Mouse (Mus musculus): ENCODE results near the gene Lrrk1. TPM values are rescaled to one million over a fixed set of nuclear protein-coding genes. Genes with fewer than 3 reads are reported as not detected.

The Lrrk1 gene
- polyA plus RNA-seq, 1 experiment from 2014 or later, result 2.2 TPM

DNA sequence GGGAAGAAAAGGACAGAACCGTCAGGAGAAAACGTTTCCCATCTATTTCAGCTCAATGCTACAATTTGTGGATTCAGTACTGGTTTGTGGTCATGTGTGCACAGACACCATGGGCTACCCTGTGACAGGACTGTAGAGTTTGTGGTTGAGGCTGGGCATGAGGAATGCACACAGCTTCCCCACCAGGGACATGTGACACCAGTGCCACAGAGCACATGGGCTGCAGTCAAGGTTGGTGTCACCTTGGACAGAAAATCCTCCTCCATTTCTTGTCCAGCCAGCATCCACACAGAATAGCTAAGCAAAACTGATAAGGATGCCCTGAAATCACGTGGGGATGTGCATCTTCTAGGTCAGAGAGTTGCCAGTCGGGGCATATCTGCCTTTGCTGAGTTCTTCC is 16.7 kb upstream of the Lrrk1 start:
- H3K36me3 ChIP-seq, result no peaks in the 10 kb centered on the region
- H3K27ac ChIP-seq (replicated peaks), result no peak overlapping the region
- H3K4me1 ChIP-seq, result no peaks in the 10 kb centered on the region
- no peaks in the 10 kb centered on the region for H3K9me3 ChIP-seq
- no peaks in the 10 kb centered on the region for H3K27me3 ChIP-seq
- H3K4me2 ChIP-seq (replicated peaks), result no peak overlapping the region
- WGBS, result 71% methylated on average over 4 of the region's 4 CpGs
- H3K9ac ChIP-seq (replicated peaks), result no peak overlapping the region
- no peak for ATAC-seq (replicated peaks)
- no peak overlapping the region for H3K4me3 ChIP-seq

DNA sequence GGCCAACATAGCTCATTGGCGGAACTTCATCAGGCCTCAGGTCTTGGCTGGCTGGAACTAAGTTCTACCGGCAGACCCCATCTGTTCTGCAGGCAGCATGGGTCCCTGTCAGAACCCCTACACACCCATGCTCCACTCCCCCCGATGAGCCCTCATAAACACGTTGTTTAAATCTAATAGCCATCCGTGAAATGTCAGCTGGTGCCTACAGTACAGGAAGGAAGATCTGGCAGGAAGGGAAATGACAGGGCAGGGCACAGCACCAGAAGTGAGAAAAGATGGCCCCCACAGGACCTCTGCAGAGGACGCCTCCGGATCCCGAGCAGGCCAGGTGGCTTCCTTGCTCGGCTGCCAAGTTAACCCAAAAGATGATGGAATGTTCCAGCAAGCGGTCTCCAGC is 16.0 kb upstream of the Lrrk1 start:
- Histone ChIP-seq H3K36me3 (no peaks in the 10 kb centered on the region), H3K4me3 (no peak overlapping the region), H3K4me2 (replicated peaks) (no peak overlapping the region), H3K4me1 (no peaks in the 10 kb centered on the region), H3K27me3 (no peaks in the 10 kb centered on the region), H3K27ac (replicated peaks) (no peak overlapping the region), H3K9ac (replicated peaks) (no peak overlapping the region), H3K9me3 (no peaks in the 10 kb centered on the region)
- ATAC-seq (replicated peaks), result no peak
- 74% methylated on average over 10 of the region's 10 CpGs for WGBS

DNA sequence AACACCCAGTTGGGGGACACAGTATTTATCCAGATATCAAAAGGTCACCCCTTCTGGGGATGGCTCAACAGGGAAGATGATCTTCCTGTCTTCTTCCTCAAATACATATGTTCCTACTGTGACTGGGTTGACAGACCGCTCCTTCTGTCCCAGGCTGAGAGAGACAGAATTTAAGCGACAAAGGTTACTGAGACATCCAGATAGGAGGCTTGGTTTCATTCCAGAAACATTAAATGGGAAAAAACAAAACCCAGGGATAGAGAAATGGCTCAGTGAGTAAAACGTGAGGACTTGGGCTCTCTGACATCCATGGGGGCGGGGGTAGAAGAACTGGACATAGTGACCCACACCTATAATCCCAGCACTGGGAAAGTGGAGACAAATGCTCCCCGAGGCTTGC is 14.7 kb upstream of the Lrrk1 start:
- Histone ChIP-seq H3K27ac (replicated peaks) (no peak overlapping the region), H3K4me2 (replicated peaks) (no peak overlapping the region), H3K36me3 (no peaks in the 10 kb centered on the region), H3K4me1 (no peaks in the 10 kb centered on the region), H3K27me3 (no peaks in the 10 kb centered on the region), H3K9me3 (no peaks in the 10 kb centered on the region), H3K4me3 (no peak overlapping the region), H3K9ac (replicated peaks) (no peak overlapping the region)
- no peak for ATAC-seq (replicated peaks)
- WGBS, result 84% methylated on average over 5 of the region's 5 CpGs

DNA sequence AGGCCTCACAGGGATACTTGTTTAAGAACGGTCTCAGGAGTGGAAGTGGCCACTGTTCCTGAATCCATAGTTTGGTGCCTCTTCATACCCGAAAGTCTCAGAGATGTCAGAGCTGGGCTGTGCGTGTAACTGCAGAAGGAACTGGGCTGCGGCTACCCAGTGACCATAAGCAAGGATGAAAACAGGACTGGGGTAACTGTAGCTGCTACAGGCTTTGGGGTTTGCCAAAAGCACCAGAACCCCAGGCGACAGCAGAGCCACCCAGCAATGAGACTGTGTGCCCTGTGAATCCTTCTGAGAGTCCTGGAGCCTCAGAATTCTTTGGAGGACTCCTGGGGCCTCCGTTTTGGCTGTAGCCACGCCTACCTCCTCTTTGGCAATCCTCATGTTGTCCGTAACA is 13.5 kb upstream of the Lrrk1 start:
- Histone ChIP-seq H3K27me3 (no peaks in the 10 kb centered on the region), H3K36me3 (no peaks in the 10 kb centered on the region), H3K4me2 (replicated peaks) (no peak overlapping the region), H3K9ac (replicated peaks) (no peak overlapping the region), H3K4me1 (no peaks in the 10 kb centered on the region), H3K9me3 (no peaks in the 10 kb centered on the region), H3K4me3 (no peak overlapping the region), H3K27ac (replicated peaks) (no peak overlapping the region)
- no peak for ATAC-seq (replicated peaks)
- 39% methylated on average over 8 of the region's 8 CpGs for WGBS

DNA sequence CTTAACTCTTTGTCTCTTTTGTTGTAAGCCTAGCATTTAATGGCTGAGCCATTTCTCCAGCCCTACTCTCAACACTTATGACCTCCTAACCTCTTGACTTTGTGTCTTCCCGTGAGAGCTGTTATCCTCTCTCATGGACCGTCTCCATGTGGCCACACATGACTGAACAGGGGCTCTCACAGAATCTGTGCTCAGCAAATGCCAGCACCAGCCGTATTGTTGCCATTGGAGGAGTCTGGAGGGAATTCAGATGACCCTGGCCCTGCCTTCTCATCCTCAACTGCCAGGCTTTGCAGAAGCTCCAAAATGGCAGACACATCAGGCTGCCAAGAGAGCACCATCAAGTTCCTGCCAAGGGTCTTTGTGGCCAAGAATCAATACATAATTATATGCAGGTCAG is 9.1 kb upstream of the Lrrk1 start:
- H3K36me3 ChIP-seq, result no peaks in the 10 kb centered on the region

DNA sequence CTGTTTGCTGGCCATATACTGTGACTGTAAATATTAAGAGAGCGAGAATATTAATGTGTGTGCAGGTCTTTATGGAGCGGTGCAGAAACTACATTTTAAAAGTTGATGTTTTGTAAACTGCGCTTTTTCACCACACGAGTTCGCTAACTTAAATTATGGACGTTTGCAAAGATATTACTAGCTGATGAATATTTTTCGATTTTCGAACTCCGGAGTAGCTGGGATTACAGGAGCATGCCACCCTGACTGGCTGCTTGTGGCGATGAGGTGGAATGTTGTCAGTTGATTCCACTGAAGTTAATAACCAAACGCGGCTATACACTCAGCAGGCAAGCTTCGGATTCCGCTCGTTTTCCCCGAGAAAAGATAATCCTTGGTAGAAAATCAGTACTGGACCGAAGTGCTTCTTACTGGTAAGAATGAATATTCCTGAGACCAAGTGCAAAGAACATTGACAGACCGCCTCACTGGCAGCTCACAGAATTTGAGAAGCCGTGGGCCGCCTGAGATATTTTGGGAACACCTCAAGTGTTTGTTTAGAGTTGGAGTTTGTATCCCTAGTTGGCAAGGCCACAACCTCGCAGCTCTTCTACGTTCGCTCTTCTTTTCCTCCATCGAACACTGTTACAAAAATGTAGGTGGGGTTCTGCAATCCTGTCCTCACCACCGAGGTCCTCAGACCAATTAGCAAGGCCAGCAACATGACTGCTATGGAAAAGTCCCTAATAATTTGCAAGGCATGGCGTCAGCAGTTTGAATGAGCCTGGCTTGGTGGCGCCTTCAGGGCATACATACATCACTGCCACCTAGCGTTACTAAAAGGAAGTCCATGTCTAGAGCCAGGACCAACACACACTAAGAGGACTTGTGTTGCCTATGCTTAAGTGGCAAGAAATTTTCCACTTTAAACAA is 727 bp upstream of the Lrrk1 start:
- Histone ChIP-seq H3K9ac (replicated peaks) (no peak overlapping the region; the same call in 1 of the 2 replicates), H3K36me3 (no peaks in the 10 kb centered on the region), H3K27ac (replicated peaks) (no peak overlapping the region), H3K4me3 (peak overlapping the region; percentile 50), H3K4me2 (replicated peaks) (peak overlapping the region; percentile 99), H3K9me3 (no peaks in the 10 kb centered on the region), H3K4me1 (peaks cover 19% of the 10 kb centered on the region), H3K27me3 (peaks cover 3% of the 10 kb centered on the region)
- peak; percentile 86 for ATAC-seq (replicated peaks)
- WGBS, result 12% methylated on average over 28 of the region's 28 CpGs

More for the DNA sequence above, 9.1 kb upstream of the Lrrk1 start:
- H3K27me3 ChIP-seq, result no peaks in the 10 kb centered on the region
- 73% methylated on average over 3 of the region's 3 CpGs for WGBS
- no peak overlapping the region for H3K4me3 ChIP-seq
- no peaks in the 10 kb centered on the region for H3K9me3 ChIP-seq
- H3K4me2 ChIP-seq (replicated peaks), result no peak overlapping the region
- no peaks in the 10 kb centered on the region for H3K4me1 ChIP-seq
- ATAC-seq (replicated peaks), result no peak
- no peak overlapping the region for H3K27ac ChIP-seq (replicated peaks)
- H3K9ac ChIP-seq (replicated peaks), result no peak overlapping the region

DNA sequence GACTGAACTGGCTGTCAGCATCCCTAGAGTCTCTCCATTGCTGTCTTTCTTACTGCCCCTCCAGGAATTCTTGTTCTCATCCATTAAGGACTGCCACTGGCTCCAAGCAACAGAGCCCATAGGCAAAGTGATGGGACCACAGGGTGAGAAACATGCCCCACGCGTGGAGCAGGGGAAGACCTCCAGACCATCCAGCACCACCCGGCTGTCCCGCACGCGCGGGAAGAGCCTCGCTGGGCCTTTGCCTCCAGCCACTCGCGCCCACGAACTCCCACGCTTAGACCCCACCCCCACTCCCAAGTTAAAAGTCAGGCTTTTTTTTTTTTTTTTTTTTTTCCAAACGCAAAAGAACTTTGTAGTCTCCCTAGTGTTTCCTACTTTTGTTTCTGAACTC is 734 bp downstream of the Lrrk1 start:
- Histone ChIP-seq H3K27ac (replicated peaks) (no peak overlapping the region), H3K4me2 (replicated peaks) (peak overlapping the region; percentile 99), H3K4me1 (peaks cover 19% of the 10 kb centered on the region), H3K9me3 (no peaks in the 10 kb centered on the region), H3K4me3 (peak overlapping the region; percentile 50), H3K27me3 (peaks cover 3% of the 10 kb centered on the region), H3K36me3 (no peaks in the 10 kb centered on the region), H3K9ac (replicated peaks) (no peak overlapping the region)
- no peak for ATAC-seq (replicated peaks)
- 3% methylated on average over 13 of the region's 13 CpGs for WGBS

DNA sequence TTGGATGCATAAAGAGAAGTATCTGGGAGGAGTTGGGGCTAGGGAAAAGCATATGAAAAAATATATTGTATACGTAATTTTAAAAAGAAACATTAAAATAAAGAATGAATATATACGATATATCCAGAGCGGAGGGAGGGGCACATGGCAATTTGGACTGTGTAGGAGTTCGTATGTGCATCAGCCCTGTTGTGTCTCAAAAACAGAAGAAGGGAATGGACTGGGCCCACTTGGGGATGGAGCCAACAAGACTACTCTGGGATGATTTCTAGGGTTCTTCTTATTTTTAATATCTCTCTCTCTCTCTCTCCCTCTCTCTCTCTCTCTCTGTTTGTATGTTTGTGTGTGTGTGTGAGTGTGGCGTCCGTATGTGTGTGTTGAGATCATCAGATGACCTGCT is 1.7 kb downstream of the Lrrk1 start:
- ATAC-seq (replicated peaks), result no peak
- peaks cover 19% of the 10 kb centered on the region for H3K4me1 ChIP-seq
- H3K27me3 ChIP-seq, result peaks cover 3% of the 10 kb centered on the region
- no peak overlapping the region for H3K9ac ChIP-seq (replicated peaks)
- H3K27ac ChIP-seq (replicated peaks), result no peak overlapping the region
- 94% methylated on average over 6 of the region's 6 CpGs for WGBS
- H3K4me2 ChIP-seq (replicated peaks), result no peak overlapping the region
- no peak overlapping the region for H3K4me3 ChIP-seq
- no peaks in the 10 kb centered on the region for H3K36me3 ChIP-seq
- no peaks in the 10 kb centered on the region for H3K9me3 ChIP-seq

DNA sequence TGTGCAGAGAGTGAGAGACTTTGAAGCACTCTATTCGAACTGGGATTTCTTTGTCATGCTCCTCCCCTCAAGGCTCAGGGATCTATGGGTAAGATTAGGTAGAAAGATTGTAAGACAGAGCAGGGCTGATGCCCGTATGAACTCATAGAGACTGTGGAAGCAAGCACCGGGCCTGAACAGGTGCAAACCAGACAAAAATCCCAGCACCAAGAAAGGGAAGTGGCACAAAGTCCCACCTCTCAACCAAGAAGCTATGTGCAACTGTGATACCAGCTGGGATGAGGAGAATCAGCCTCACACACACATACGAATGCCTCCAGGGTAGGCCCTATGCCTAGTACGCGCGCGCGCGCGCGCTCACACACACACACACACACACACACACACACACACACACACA is 2.3 kb downstream of the Lrrk1 start:
- no peak overlapping the region for H3K4me3 ChIP-seq
- no peaks in the 10 kb centered on the region for H3K9me3 ChIP-seq
- 91% methylated on average over 12 of the region's 12 CpGs for WGBS
- peaks cover 3% of the 10 kb centered on the region for H3K27me3 ChIP-seq
- no peak for ATAC-seq (replicated peaks)
- H3K9ac ChIP-seq (replicated peaks), result no peak overlapping the region
- H3K27ac ChIP-seq (replicated peaks), result no peak overlapping the region
- H3K36me3 ChIP-seq, result no peaks in the 10 kb centered on the region
- H3K4me1 ChIP-seq, result peaks cover 19% of the 10 kb centered on the region
- no peak overlapping the region for H3K4me2 ChIP-seq (replicated peaks)

DNA sequence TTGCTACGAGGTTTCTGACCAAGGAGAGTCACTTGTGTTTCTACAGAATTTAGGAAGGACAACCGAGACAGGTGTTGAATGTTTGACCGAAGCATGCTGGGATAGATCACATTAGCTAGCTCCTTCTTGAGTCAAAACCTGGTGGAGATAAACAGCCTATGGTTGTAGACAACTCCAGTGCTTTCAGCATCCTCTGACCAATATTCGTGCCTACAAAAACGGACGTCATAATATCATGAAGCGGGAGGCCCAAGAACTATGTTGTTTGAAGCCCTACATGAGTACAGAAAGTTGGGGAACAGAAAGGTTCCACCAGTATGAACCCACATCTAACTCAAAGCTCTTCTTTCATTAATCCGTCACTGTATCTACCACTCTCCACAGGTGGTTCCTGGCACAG is 3.3 kb downstream of the Lrrk1 start:
- no peaks in the 10 kb centered on the region for H3K9me3 ChIP-seq
- H3K9ac ChIP-seq (replicated peaks), result no peak overlapping the region
- H3K4me1 ChIP-seq, result peaks cover 19% of the 10 kb centered on the region
- no peaks in the 10 kb centered on the region for H3K36me3 ChIP-seq
- no peak overlapping the region for H3K27ac ChIP-seq (replicated peaks)
- WGBS, result 93% methylated on average over 8 of the region's 8 CpGs
- H3K4me3 ChIP-seq, result no peak overlapping the region
- H3K27me3 ChIP-seq, result peaks cover 3% of the 10 kb centered on the region
- no peak overlapping the region for H3K4me2 ChIP-seq (replicated peaks)
- no peak for ATAC-seq (replicated peaks)

DNA sequence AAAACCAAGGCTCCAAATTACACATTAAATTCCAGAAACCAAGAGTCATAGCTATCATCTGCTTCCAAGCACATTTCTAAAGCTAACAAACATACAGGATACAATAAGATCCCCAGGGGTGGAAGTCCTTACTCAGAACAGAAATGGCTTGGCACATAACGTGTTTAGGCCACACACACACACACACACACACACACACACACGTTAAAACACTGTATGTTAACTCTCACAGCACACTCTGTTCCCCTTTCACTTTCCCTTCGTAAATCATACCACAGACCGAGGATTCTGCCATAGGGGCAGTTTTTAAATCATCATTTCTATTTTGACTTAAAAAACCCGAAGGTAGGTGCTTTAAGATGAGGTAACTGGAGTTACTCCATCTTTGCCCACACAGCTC is 3.9 kb downstream of the Lrrk1 start:
- Histone ChIP-seq H3K9ac (replicated peaks) (no peak overlapping the region), H3K4me1 (peaks cover 19% of the 10 kb centered on the region), H3K36me3 (no peaks in the 10 kb centered on the region), H3K27me3 (peaks cover 3% of the 10 kb centered on the region), H3K4me2 (replicated peaks) (no peak overlapping the region), H3K4me3 (no peak overlapping the region), H3K9me3 (no peaks in the 10 kb centered on the region), H3K27ac (replicated peaks) (no peak overlapping the region)
- 76% methylated on average over 5 of the region's 5 CpGs for WGBS
- ATAC-seq (replicated peaks), result no peak

DNA sequence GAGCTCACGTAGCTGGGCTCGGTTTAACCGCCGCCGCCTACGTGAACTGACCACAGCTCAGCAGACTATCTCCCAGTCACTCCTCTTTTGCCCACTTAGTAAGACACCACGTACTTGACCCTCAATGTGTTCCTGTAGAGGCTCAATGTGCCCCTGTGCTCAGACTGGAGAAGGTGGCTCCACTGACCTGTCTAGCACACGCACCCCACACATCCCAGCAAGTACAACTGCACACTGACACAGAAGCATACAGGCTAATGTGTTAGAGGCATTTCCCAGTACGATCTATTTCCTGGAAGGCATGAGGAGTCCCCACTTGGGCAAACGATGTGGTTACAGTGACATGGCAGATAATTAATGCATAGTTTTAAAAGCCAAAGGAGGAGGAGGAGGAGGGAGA is 11.6 kb downstream of the Lrrk1 start:
- 84% methylated on average over 10 of the region's 10 CpGs for WGBS
- Histone ChIP-seq H3K27ac (replicated peaks) (no peak overlapping the region), H3K4me2 (replicated peaks) (no peak overlapping the region), H3K27me3 (no peaks in the 10 kb centered on the region), H3K9ac (replicated peaks) (no peak overlapping the region), H3K4me3 (no peak overlapping the region), H3K4me1 (no peaks in the 10 kb centered on the region), H3K36me3 (no peaks in the 10 kb centered on the region), H3K9me3 (no peaks in the 10 kb centered on the region)
- no peak for ATAC-seq (replicated peaks)

DNA sequence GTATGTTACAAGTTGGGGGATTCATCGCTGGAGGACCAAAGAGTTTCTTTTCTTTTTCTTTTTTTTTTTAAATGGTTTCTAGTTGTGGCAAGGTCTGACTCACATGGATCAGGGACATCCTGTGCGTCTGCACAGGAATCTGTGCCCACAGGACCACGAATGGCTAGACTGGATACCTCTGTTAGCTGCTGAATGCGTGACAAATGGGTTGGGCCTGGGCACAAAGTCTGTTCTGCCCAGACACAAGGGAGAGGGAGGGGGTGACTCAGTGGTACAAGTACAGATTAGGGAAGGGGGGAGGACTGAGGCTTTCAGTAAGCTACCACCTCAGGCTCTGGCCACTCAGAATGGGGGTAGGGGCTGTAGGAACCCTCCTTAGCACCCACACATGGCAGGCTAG is 12.4 kb downstream of the Lrrk1 start:
- Histone ChIP-seq H3K9ac (replicated peaks) (no peak overlapping the region), H3K27ac (replicated peaks) (no peak overlapping the region), H3K4me3 (no peak overlapping the region), H3K4me1 (no peaks in the 10 kb centered on the region), H3K27me3 (no peaks in the 10 kb centered on the region), H3K36me3 (no peaks in the 10 kb centered on the region), H3K9me3 (no peaks in the 10 kb centered on the region), H3K4me2 (replicated peaks) (no peak overlapping the region)
- no peak for ATAC-seq (replicated peaks)
- WGBS, result 80% methylated on average over 4 of the region's 4 CpGs

All from forebrain, embryonic 15.5 days (tissue).